Mouse (Mus musculus): ENCODE data around the gene Sfxn2.

Sfxn2 gene

GRCm38 (mm10) chr19:46598720-46599252 is 25.6 kb downstream of the Sfxn2 start, which contains the start of gene Wbp1l:
Wbp1l (plus strand) TSS chr19:46599084.
- DNase-seq (ENCODE audit: low read depth, low spot score) = peak; percentile 96

GRCm38 (mm10) chr19:46599375-46600256 is 26.5 kb downstream of the Sfxn2 start:
- DNase-seq (ENCODE audit: low read depth, low spot score) = no peak

- DNase-seq (ENCODE audit: low read depth, low spot score) = no peak
Measured at GRCm38 (mm10) chr19:46600371-46600770, 27.2 kb downstream of the Sfxn2 start.

- no peak for DNase-seq (ENCODE audit: low read depth, low spot score)
Measured at GRCm38 (mm10) chr19:46601491-46601890, 28.3 kb downstream of the Sfxn2 start.

GRCm38 (mm10) chr19:46602406-46602805 is 29.2 kb downstream of the Sfxn2 start:
- no peak for DNase-seq (ENCODE audit: low read depth, low spot score)

GRCm38 (mm10) chr19:46606718-46607117 is 33.6 kb downstream of the Sfxn2 start:
- DNase-seq (ENCODE audit: low read depth, low spot score) = no peak

GRCm38 (mm10) chr19:46607424-46607823 is 34.3 kb downstream of the Sfxn2 start:
- no peak for DNase-seq (ENCODE audit: low read depth, low spot score)

- DNase-seq (ENCODE audit: low read depth, low spot score) = no peak
Measured at GRCm38 (mm10) chr19:46608158-46608557, 35.0 kb downstream of the Sfxn2 start.

- no peak for DNase-seq (ENCODE audit: low read depth, low spot score)
Measured at GRCm38 (mm10) chr19:46616378-46616777, 43.2 kb downstream of the Sfxn2 start.

GRCm38 (mm10) chr19:46617361-46617760 is 44.2 kb downstream of the Sfxn2 start:
- DNase-seq (ENCODE audit: low read depth, low spot score) = no peak

- DNase-seq (ENCODE audit: low read depth, low spot score) = no peak
Measured at GRCm38 (mm10) chr19:46618322-46618721, 45.2 kb downstream of the Sfxn2 start.

- DNase-seq (ENCODE audit: low read depth, low spot score) = no peak
Measured at GRCm38 (mm10) chr19:46619001-46619400, 45.8 kb downstream of the Sfxn2 start.

GRCm38 (mm10) chr19:46619518-46619917 is 46.4 kb downstream of the Sfxn2 start:
- DNase-seq (ENCODE audit: low read depth, low spot score) = no peak

GRCm38 (mm10) chr19:46620016-46620808 is 47.0 kb downstream of the Sfxn2 start:
- DNase-seq (ENCODE audit: low read depth, low spot score) = no peak

- no peak for DNase-seq (ENCODE audit: low read depth, low spot score)
Measured at GRCm38 (mm10) chr19:46621236-46622183, 48.3 kb downstream of the Sfxn2 start.

- DNase-seq (ENCODE audit: low read depth, low spot score) = no peak
Measured at GRCm38 (mm10) chr19:46622659-46623193, 49.6 kb downstream of the Sfxn2 start.

GRCm38 (mm10) chr19:46623194-46623667 is 50.1 kb downstream of the Sfxn2 start:
- peak; percentile 87 for DNase-seq (ENCODE audit: low read depth, low spot score)

GRCm38 (mm10) chr19:46623790-46624772 is 50.9 kb downstream of the Sfxn2 start:
- DNase-seq (ENCODE audit: low read depth, low spot score) = peak; percentile 86

GRCm38 (mm10) chr19:46625015-46625414 is 51.9 kb downstream of the Sfxn2 start:
- no peak for DNase-seq (ENCODE audit: low read depth, low spot score)

All from skeletal muscle tissue, adult 2 months (tissue).